Mouse (Mus musculus) skeletal muscle tissue, adult 2 months (tissue): Measurements from ENCODE around the gene Tmem28.
A peak's percentile ranks its signal among the peaks of the same experiment; 100 is the strongest.

Experiments
- DNase-seq: peaks from one replicate; pipeline ENCODE4 v3.0.0-alpha.2; 2012; ENCODE audit warnings: low read depth, low spot score

Gene Tmem28

DNA sequence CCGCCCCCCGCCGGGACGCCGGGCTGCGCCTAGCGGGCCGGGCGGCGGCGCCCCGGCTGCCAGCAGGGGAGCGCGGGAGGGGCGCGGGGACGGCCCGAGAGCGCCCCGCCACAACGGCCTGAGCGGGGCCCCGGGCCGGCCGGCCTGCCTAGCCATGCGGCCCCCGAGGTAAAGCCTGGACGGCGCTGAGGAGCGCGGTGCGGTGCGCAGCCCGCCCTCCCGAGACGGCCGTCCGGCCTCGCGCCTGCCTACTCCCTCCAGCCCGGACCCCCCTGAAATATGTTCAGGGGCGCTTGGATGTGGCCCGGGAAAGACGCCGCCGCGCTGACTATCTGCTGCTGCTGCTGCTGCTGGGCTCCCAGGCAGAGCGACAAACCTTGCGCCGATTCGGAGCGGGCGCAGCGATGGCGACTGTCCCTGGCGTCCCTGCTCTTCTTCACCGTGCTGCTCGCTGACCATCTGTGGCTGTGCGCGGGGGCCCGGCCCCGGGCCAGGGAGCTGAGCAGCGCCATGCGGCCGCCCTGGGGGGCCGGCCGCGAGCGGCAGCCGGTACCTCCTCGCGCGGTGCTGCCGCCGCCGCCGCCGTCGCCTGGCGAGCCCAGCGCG is at the start of gene Tmem28:
Gene Tmem28, plus strand, starts transcription at position 232 of the 606 bp plus-strand sequence.
- no peak for DNase-seq

DNA sequence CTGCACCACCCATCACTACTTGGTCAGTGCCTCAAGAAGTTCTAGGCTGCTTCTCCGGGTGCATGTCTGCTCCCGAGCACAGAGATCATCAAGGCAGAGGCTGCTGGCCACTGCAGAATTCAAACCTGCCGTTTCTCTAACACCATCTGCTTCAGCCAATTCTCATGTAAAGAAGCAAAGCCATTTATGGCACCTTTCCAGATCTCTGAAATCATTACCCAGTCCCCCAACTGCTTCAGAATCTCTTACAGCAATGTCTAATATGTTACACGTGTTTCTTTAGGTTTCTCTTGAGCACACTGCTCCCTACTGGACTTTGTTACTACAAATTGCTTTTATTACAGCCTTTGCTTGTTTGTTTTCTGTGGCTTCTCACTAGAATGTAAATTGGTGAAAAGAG is 40.5 kb upstream of the Tmem28 start:
- DNase-seq: no peak

DNA sequence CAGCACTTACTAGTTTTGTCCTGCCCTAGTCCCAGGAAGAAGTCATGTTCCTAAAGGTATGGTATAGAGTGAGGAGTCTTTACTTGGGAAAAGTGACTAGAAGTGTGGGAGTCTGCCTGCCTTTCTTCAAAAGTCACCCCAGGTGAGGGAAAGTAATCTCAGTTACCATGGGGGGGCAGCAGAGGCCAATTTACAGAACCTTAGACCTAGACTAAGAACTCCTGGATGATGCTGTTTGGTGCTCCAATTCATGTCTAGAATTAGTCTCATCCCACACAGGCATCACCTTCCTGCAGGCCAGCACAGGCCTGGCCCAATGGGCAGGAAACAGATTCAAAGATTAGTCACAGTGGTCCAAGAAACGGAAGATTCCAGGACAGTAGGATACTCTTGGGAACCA is 12.4 kb upstream of the Tmem28 start:
- no peak for DNase-seq

DNA sequence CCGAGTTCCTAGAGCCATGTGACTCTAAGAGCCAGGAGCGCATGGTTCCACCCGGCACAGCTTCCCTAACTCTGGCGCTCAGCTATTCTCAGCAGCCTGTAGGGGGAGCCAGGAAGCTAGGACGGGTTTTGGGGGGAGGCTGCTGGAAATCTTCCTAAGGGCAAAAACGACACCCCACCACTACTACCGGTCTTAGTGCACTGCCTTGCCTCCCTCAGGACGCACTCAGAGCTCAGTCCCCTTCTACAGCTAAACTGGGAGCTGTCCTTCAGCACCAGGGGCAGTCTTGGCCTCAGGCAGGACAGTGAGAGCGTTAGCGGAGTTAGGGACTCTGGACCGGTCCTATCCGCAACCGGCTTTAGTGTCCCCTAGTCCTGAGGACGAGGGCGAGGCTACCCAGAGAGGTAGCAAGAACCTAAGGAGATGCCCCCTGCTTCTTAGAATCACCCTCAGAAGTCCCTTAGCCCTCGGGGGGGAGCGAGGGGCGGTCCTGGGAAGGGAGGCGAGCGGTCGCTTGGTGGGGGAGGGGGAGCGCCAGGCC is 1.4 kb upstream of the Tmem28 start:
- peak; percentile 14 for DNase-seq

DNA sequence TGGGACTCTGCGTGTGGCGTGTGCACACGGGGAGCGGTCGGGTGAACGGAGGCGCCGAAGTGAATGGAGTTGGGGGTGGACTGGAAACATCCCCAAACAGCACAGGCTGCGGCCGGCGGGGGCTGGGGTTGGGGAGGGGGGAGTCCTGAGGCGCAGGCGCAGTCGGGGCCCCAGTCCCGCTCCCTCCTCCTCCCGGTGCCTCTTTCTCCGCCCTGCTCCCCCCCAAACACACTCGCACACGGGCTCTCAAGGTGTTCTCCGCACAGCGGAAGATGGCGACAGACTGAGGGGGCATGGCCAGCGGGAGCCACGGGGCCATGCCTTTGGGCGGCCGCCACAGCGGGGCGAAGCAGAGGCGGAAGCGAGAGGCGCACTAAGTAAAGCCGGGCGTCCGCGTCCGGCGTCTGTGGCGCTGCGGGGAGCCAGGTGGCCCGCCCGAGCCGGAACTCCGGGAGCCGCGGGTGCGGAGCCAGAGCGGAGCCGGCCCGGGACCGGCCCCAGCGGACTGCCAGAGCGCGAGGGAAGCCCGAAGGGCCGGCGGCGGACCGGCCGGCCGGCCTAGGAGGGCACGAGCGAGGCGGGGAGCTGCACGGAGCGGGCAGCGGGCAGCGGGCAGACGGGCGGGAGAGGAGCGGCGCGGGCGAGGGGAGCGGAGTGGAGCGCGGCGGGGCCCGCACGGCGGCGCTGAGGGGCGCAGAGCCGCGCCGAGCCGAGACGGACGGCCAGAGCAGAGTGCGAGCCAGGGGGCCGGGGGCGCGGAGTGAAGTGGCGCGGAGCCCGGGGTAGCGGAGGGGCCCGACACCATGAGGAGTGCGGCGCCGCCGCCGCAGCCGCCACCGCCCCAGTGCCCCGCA is 658 bp upstream of the Tmem28 start:
- no peak for DNase-seq

DNA sequence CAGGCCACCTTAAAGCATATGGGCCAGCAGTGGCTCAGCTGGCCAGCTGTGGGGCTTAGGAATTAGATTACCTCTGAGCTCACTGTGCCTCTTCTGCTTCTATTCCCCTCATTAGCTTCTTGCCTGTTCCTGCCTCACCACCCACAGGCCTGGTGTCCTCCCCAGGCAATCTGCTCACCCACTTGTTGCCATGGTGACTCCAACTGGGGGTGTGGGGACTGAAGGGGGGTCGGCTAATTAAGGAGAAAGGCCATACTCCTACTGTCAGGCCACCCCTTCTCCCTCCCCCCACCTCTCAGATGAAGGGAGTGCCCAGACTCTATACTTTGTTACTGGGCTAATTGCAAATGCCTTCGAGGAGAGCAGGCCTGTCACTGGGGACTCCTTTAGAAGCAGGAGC is 21.3 kb downstream of the Tmem28 start:
- no peak for DNase-seq

DNA sequence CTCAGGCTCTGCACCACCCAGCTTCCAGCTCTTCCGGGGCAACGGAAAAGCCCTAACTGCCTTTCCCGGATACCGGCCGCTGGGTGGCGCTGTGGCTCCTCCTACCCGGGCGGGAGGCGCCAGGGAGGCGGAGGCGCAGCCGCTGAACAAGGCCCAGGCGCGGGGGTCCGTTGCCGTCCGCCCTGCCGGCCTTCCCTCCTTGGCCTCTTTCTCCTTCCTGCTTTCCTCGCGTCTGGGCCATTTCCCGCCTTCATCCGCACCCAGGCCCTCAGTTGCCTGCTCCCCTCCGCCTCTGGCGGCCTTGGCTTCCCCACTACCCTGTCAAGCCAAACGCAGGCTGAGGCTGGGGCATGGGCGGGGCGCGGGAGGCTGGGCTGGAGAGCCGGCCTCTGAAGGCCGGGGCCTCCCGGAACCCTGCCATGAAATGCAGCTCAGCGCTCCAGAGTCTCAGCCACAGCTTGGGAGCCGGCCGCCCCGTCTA is 32.5 kb downstream of the Tmem28 start:
- DNase-seq: peak; percentile 59

DNA sequence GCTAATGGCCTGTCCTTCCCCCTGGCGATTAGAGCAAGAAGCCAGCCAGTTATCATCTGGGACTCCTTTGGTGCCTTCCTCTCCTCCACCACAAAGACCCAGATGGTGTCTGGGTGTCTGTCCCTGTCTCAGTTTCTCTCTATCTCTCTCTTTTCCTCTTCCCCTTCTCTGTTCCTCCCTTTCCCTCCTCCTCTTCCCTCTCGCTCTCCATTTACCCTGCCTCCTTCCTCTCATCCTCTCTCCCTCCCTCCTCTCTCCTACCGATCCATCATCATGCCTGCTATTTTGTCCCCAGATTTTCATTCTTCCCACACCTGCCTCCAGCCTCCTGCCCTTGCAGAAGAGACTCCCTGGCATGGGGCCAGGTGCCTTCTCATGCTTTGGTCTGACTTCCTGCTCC is 33.0 kb downstream of the Tmem28 start:
- DNase-seq: no peak

DNA sequence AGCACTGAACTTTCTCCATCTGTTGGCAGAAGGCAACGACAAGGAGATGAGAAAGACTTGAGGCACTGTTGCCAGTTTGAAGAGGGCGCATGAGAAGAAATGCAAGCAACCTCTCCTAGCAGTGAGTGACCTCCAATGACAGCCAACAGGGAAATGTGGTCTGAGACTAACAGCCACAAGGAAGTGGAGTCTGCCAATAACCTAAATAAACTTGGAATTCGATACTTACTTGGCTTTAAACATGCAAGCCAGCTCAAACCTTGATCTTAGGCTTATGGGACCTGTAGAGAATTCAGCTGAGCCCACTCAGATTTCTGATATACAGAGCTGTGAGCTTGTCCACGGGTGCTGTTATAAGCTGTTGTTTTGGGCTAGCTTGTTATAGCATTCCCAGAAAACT is 51.4 kb downstream of the Tmem28 start:
- peak; percentile 47 for DNase-seq

DNA sequence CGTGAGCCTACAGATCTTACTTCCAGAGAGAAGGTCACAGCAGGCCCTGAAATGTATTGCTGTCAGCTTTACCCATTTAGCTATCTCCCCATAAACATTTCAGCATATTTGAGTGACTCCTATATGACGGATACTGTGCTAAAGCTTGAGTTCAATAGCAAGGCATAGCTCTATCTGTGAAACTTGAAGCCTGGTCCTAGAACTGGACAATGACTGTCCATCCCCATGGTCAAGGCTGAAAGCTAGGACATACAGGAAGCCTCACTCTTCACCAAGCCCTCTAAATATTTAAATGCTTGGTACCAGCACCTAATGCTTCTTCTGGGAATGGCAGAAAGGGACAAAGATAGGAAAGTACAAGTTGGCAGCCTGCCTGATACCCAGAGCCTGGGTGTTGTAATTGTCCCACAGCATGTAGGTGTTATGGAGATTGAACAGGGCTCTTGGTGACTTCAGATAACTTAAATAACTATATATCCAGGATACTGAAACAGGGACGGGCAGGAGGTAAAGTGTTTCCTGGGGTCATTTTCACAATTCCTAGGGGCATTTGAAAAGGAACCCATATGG is 51.9 kb downstream of the Tmem28 start:
- DNase-seq: no peak

DNA sequence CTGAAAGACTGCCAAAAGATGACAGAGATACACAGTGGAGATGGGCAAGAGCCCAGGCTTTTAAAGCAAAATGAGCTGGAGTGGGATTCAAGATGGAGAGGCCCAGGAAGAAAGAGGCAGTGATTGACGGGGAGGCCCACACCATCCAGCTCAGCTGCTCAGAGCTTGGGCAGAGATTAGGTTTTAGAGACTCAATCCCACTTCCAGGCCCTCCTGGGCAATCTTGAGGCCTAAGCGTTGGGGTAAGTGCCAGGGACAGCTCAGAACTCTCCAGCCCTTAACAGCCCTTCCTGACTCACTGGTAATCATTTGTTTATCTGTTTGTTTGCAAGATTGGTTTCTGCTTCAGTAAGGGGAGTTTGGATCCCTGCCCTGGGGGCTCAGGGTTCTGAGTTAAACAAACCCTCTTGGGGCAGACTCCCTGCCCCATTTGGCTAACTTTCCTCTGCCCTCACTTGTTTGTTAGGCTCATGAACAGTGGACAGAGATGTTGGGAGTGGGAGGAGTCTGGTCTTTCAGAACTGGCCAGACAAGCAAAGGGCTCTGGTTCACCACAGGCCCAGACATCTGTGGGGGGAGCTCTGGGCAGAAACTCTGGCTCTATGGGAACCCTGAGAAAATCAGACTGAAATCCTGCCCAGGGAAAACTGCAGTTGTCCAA is 52.6 kb downstream of the Tmem28 start:
- DNase-seq: no peak

DNA sequence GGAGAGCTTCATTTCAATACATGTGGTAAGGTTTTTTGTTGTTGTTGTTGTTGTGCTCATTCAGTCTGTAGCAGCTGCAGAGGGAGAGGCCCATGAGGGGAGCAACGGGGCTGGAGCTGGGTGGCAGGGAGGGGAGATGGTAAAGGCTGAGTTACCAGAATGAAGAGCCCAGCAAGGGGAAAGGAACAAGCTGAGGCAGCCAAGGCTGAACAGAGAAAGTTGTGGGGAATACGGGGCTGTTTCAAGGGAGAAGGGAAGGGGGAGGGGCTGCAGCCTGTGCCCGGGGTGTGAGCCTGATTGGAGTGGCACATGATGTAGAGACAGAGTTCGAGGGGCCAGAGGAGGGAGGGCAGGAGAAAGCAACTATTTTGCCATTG is 53.1 kb downstream of the Tmem28 start:
- DNase-seq: no peak

DNA sequence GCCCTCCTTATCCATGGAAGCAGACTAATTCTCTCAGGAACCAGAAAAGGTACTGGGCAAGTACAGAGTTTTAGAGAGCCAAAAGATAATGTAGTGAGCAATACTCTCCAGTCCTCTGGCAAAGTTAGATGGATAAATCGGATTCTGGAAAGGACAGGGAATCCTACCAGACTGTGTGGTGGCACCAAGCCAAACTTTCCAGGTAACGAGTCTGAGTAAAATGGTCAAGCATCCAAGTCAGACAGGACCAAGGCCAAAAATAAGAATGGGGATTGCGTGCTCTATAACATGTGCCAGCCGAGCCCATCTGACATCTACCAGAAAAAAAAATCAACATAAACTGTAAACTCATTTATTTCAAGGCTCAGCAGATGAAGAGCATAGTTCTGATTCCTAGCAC is 56.0 kb downstream of the Tmem28 start:
- no peak for DNase-seq

DNA sequence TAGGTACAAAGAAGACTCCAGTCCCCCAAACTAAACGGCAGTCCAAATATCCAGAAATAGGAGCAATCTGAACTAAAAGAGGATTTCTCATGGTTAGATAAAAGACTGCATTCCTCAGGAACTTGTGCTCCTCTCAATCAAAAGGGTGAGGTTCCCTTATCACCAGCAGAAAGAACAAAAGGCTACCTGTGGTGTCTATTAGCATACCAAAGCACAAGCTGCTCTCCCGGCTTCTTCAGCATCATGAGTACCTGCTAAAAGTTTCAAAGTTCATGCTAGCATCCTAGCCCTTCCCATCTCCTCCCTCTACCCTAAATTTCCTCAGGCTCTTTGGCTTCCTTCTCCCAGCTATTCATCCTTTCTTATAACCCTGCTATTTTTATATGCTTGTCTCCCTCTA is 62.6 kb downstream of the Tmem28 start:
- DNase-seq: no peak
